ENCODE assay signal across 9 mouse cellular contexts in the genomic region with DNA sequence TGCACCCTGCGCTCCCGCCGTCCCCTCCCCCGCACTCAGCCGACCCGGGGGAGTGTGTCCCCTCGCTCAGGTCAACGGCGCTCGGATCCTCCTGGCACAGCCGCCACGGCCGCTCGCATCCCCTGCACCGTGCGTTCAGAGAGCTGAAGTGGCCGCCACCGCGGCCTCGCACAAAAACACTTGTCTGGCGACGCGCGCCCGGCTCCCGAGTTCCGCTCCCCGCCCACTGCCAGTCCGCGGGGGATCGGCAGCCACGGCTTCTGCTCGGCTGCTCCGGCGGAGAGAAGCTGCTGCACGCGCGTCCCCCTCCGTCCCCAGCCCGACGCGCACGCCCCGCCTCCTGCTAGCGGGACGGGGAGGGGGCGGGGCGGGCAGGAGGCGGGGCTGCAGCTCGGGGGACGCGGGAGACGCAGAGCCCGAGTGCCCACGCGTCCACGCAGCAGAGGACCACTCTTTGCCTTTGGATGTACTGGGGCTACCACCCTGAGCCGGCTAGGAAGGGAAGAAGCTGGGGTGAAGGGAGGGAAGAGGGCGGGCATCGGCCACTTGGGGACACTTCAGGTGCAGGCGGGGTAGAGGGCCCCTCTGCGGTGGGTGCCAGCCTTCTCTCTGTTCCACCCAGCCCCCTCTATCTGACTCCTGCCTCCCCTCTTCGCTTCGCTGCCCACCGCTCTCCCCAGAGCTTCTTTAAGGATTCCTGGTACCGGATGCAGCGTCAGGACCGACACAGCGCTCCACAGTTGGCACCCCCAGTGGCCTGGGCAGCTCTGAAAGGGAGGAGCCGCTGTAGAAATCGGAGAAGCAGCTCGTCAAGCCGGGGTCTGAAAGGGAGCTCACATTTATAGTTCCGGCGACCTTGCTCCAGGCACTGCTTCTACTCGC. TPM values are rescaled to one million over a fixed set of nuclear protein-coding genes. Genes with fewer than 3 reads are reported as not detected.
A peak's percentile ranks its signal among the peaks of the same experiment; 100 is the strongest.
DNase-seq lines count a peak whose midpoint lies in the region; ATAC-seq and TF ChIP-seq lines count a peak whose summit lies in the region.
"Had no signal": no experiment of that assay in that cellular context is flagged by ENCODE, and none has a peak within 500 bp of the region (broad histone marks: within the 10 kb centered on the region; RNA-seq: fewer than 3 reads in every experiment).

Gene Mtcl1, minus strand, starts transcription at position 291 of the 882 bp plus-strand sequence.

- no peaks in the 10 kb centered on the region; the same call in 1 of the 2 replicates for H3K4me1 ChIP-seq in cortical plate, adult 2 months (ENCODE audit: control insufficient read depth, insufficient read depth, low read length)
- H3K4me1 ChIP-seq in megakaryocyte, embryonic 14.5 days, result peaks cover 32% of the 10 kb centered on the region

- peak; percentile 88 for DNase-seq in adrenal gland, adult 2 months
- peak; percentile 74 for DNase-seq in gastrocnemius, postnatal 25 days
- peak; percentile 74 to 94 for DNase-seq in left cerebral cortex, postnatal 10 days (ENCODE audit: extremely low spot score in 1 of 2, low spot score in 2 of 2)
- peak; percentile 93 for DNase-seq in right cerebral cortex, postnatal 10 days (ENCODE audit: low spot score in 2 of 2)
- DNase-seq in yolk sac, embryonic 10.5 days (ENCODE audit: low spot score), result peak; percentile 63

- 0 out of 2 replicates have a peak, but pooled peaks cover 4% of the 10 kb centered on the region for H3K9me3 ChIP-seq in megakaryocyte, embryonic 14.5 days

- peak; percentile 76 for TF ChIP-seq POLR2A in cortical plate, adult 2 months (IDR thresholded peaks at IDR 0.05; ENCODE audit: extremely low read depth, insufficient read depth, low read length)

- intact Hi-C loops in left cerebral cortex, postnatal 10 days (cut with DNase I), result loop anchor here (2.0 to 5.0 kb wide), 3 partner anchors 38 to 215 kb away; no protein-coding TSS in a partner anchor

- no peak for TF ChIP-seq CTCF in cortical plate, adult 2 months (IDR thresholded peaks at IDR 0.05; ENCODE audit: extremely low read depth, insufficient read depth, low read length)

- peak within 1 kb of the TSS; percentile 96 for H3K27ac ChIP-seq in cortical plate, adult 2 months (ENCODE audit: insufficient read depth, low read length)

- no peaks in the 10 kb centered on the region for H3K36me3 ChIP-seq in megakaryocyte, embryonic 14.5 days (replicated peaks; ENCODE audit: low read length)

- H3K4me3 ChIP-seq in cortical plate, adult 2 months (ENCODE audit: insufficient read depth, low read length), result peak within 1 kb of the TSS; percentile 48
- H3K4me3 ChIP-seq in megakaryocyte, embryonic 14.5 days (replicated peaks), result peak within 1 kb of the TSS; percentile 93

- peaks cover 80% of the 10 kb centered on the region for H3K27me3 ChIP-seq in megakaryocyte, embryonic 14.5 days (replicated peaks)

- ATAC-seq in inflammation-experienced regulatory T-cells, adult 6 months, result peak; percentile 42

RNA-seq across cellular contexts. Expression of gene Mtcl1, which starts in this region (rescaled TPM):
- 10 to 100 TPM in 1 of 2 experiments, 1 to 10 TPM in 1; 6.5 to 10.4 TPM for total RNA-seq in adrenal gland, adult 2 months (2021)
- 3.5 and 5.0 TPM in 2 replicates for polyA plus RNA-seq in adrenal gland, adult 2 months (2012; rRNA removed)
- polyA plus RNA-seq in cortical plate, adult 2 months (2012; rRNA removed), result 46.6 and 47.8 TPM in 2 replicates
- 1 to 10 TPM; 6.0 to 6.3 TPM for total RNA-seq in gastrocnemius, postnatal 25 days (2021)
- under 1 TPM in 1 of 3 experiments, not detected in 2; 0.39 TPM for polyA plus RNA-seq in inflammation-experienced regulatory T-cells, adult 6 months (2017; shearing (Covaris generic))
- 10 to 100 TPM; 65.9 to 67.3 TPM for total RNA-seq in left cerebral cortex, postnatal 10 days (2021)
- not detected in 2 replicates for polyA plus RNA-seq in megakaryocyte, embryonic 14.5 days (2012; ENCODE audit: insufficient read depth, low replicate concordance)
- total RNA-seq: neutrophil, adult 5-6 weeks had no signal

Comparison
In these comparisons a context has a peak if more than half of its experiments do, and no peak if none do; other contexts are left out.
1. Peak in every context shown above with its lines: DNase-seq, ATAC-seq, H3K4me3 ChIP-seq and H3K27ac ChIP-seq.
2. RNA of gene Mtcl1 (total RNA-seq): 65.9 to 67.3 TPM in left cerebral cortex, postnatal 10 days; 6.5 to 10.4 TPM in adrenal gland, adult 2 months and 6.0 to 6.3 TPM in gastrocnemius, postnatal 25 days; every median in the first group is over 4 times any median in the second.
3. Peak in ATAC-seq in inflammation-experienced regulatory T-cells, adult 6 months; RNA of the gene not detected or under 1 TPM.